Mouse (Mus musculus) ES-Bruce4 (cell line): ENCODE measurements around the gene Mgll.

ENCODE experiments used
- EP300 ChIP-seq: IDR thresholded peaks from 2 replicates; pipeline ENCODE4 v1.6.1; 2011; ENCODE audit warnings: low read depth, low read length; ENCODE audit not compliant: insufficient read depth
- POLR2A ChIP-seq: IDR thresholded peaks from one replicate; pipeline ENCODE4 v1.8.1; 2011; ENCODE audit warnings: low read length; ENCODE audit not compliant: insufficient read depth

- TF ChIP-seq EP300, result no peak
- no peak for TF ChIP-seq POLR2A
Measured at GRCm38 (mm10) chr6:88833340-88834140, 109.3 kb downstream of the Mgll start.
